ENCODE assay signal across 20 mouse cellular contexts in the genomic region with DNA sequence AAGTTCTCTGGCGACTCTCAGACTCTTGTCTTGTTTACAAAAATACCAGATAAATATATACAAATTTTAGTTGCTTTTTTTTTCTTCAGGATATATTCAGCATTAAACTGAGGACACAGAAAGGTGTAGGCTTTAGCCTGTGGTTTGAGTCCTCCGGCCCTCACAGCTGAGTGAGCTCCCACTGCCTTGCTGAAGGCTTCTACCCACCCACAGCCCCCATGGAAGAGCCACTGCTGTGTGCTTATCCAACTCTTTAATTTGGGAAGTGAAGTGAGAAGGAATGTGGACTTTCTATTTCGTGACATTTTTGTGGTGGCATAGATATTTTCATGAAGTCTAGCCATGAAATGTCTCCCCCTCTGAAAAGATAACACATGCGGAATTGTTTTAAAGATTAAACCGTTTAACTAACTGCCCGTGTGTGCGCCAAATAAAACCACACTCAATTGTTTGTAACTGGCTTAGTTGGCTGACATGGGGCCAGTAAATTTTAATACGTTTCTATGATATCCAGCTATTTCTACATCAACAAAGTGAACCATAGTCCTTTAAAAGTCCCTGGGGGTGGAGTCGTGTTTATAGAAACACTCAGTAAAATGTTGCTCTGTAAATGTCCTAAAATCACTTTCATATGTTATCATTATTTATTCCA.
DNase-seq lines count a peak whose midpoint lies in the region; ATAC-seq and TF ChIP-seq lines count a peak whose summit lies in the region.
"Had no signal": no experiment of that assay in that cellular context is flagged by ENCODE, and none has a peak within 500 bp of the region (broad histone marks: within the 10 kb centered on the region; RNA-seq: fewer than 3 reads in every experiment).

No protein-coding gene starts in this region.

- no peak overlapping the region for H3K4me3 ChIP-seq in heart, embryonic 11.5 days (ENCODE audit: low read depth, low read length)
- H3K4me3 ChIP-seq in lung, embryonic 15.5 days: no peak overlapping the region
- no peak overlapping the region for H3K4me3 ChIP-seq in embryonic fibroblast, embryonic 13.5 days (ENCODE audit: insufficient read depth, low read length)
- H3K4me3 ChIP-seq in stomach, embryonic 16.5 days (replicated peaks; ENCODE audit: low read length): no peak overlapping the region
- H3K4me3 ChIP-seq in forebrain, embryonic 14.5 days (ENCODE audit: low read depth, low read length): no peak overlapping the region
- no peak overlapping the region for H3K4me3 ChIP-seq in cerebellum, adult 2 months (replicated peaks; ENCODE audit: insufficient read depth, low read depth, low read length)
- H3K4me3 ChIP-seq: erythroblast, embryonic 14.5 days; hindbrain, embryonic 13.5 days; neural tube, embryonic 12.5 days had no signal

- 73% methylated on average over 9 of the region's 9 CpGs for whole genome bisulfite sequencing in heart, embryonic 11.5 days (ENCODE audit: insufficient replicate concordance)
- WGBS in lung, embryonic 15.5 days: 43% methylated on average over 9 of the region's 9 CpGs
- WGBS in stomach, embryonic 16.5 days: 60% methylated on average over 9 of the region's 9 CpGs
- WGBS in forebrain, embryonic 14.5 days: 85% methylated on average over 9 of the region's 9 CpGs
- WGBS in cerebellum, adult 2 months: 67% methylated on average over 9 of the region's 9 CpGs

- DNase-seq in heart, adult 11 months: peak; percentile 50
- DNase-seq in lung, postnatal 14 days: no peak
- no peak for DNase-seq in forebrain, embryonic 14.5 days (ENCODE audit: low spot score)
- no peak for DNase-seq in cerebellum, adult 2 months
- DNase-seq: adrenal gland, postnatal 25 days; cerebellum, adult 9-10 months; forebrain, postnatal 0 days; kidney, postnatal 25 days; lung, adult 2 months; thymus, postnatal 4 days had no signal

- TF ChIP-seq CTCF in embryonic fibroblast, embryonic 13.5 days (IDR thresholded peaks at IDR 0.05; ENCODE audit: borderline replicate concordance, insufficient read depth, low read length): no peak
- no peak for TF ChIP-seq CTCF in cerebellum, adult 2 months (IDR thresholded peaks at IDR 0.05; ENCODE audit: borderline replicate concordance, insufficient read depth, low read depth, low read length)

- ATAC-seq in heart, embryonic 11.5 days (replicated peaks; ENCODE audit: insufficient number of reproducible peaks, low FRiP score, low TSS enrichment): no peak
- no peak for ATAC-seq in lung, embryonic 15.5 days (ENCODE audit: borderline replicate concordance, extremely low read depth, low FRiP score, low TSS enrichment)
- no peak for ATAC-seq in stomach, embryonic 16.5 days (ENCODE audit: insufficient read depth, low FRiP score)
- ATAC-seq in forebrain, embryonic 14.5 days: no peak
- ATAC-seq: activated CD4-positive, CD25-positive, alpha-beta regulatory T cell, adult 4 months; forebrain, postnatal 0 days; intestine, postnatal 0 days had no signal

- TF ChIP-seq POLR2A in embryonic fibroblast, embryonic 13.5 days (IDR thresholded peaks at IDR 0.05; ENCODE audit: low read depth, low read length): no peak
- TF ChIP-seq POLR2A in cerebellum, adult 2 months (IDR thresholded peaks at IDR 0.05; ENCODE audit: borderline replicate concordance, insufficient read depth, low read length): no peak

- no peaks in the 10 kb centered on the region for H3K4me1 ChIP-seq in heart, embryonic 11.5 days (ENCODE audit: control insufficient read depth, insufficient read depth, low read length)
- peaks cover 18% of the 10 kb centered on the region for H3K4me1 ChIP-seq in lung, embryonic 15.5 days
- peaks cover 5% of the 10 kb centered on the region; the same call in 1 of the 2 replicates for H3K4me1 ChIP-seq in embryonic fibroblast, embryonic 13.5 days (ENCODE audit: control insufficient read depth, insufficient read depth, low read length)
- H3K4me1 ChIP-seq in stomach, embryonic 16.5 days (ENCODE audit: control insufficient read depth, insufficient read depth, low read length): peaks cover 16% of the 10 kb centered on the region
- no peaks in the 10 kb centered on the region for H3K4me1 ChIP-seq in forebrain, embryonic 14.5 days (ENCODE audit: control insufficient read depth, insufficient read depth, low read length)
- no peaks in the 10 kb centered on the region for H3K4me1 ChIP-seq in cerebellum, adult 2 months (ENCODE audit: control insufficient read depth, insufficient read depth, low read length)
- H3K4me1 ChIP-seq: neural tube, embryonic 12.5 days had no signal

- no peaks in the 10 kb centered on the region for H3K36me3 ChIP-seq in heart, embryonic 11.5 days (ENCODE audit: control insufficient read depth, insufficient read depth, low read length)
- H3K36me3 ChIP-seq in lung, embryonic 15.5 days: no peaks in the 10 kb centered on the region
- no peaks in the 10 kb centered on the region for H3K36me3 ChIP-seq in stomach, embryonic 16.5 days (ENCODE audit: control insufficient read depth, insufficient read depth, low read length)
- no peaks in the 10 kb centered on the region for H3K36me3 ChIP-seq in forebrain, embryonic 14.5 days (ENCODE audit: control insufficient read depth, insufficient read depth, low read length)
- H3K36me3 ChIP-seq: hindbrain, embryonic 13.5 days; neural tube, embryonic 12.5 days had no signal

- no peak overlapping the region for H3K9ac ChIP-seq in heart, embryonic 11.5 days (ENCODE audit: low read depth, low read length)
- H3K9ac ChIP-seq in lung, embryonic 15.5 days: no peak overlapping the region
- no peak overlapping the region for H3K9ac ChIP-seq in stomach, embryonic 16.5 days (ENCODE audit: low read length)
- H3K9ac ChIP-seq in forebrain, embryonic 14.5 days (ENCODE audit: low read length): no peak overlapping the region
- H3K9ac ChIP-seq: forebrain, postnatal 0 days; hindbrain, embryonic 13.5 days; neural tube, embryonic 12.5 days had no signal

- H3K4me2 ChIP-seq in heart, embryonic 11.5 days: no peak overlapping the region
- H3K4me2 ChIP-seq in lung, embryonic 15.5 days: peak overlapping the region; percentile 2; the same call in 1 of the 2 replicates
- H3K4me2 ChIP-seq in stomach, embryonic 16.5 days (ENCODE audit: low read depth, low read length): no peak overlapping the region
- H3K4me2 ChIP-seq in forebrain, embryonic 14.5 days (ENCODE audit: low read length): no peak overlapping the region
- H3K4me2 ChIP-seq: hindbrain, embryonic 13.5 days; neural tube, embryonic 12.5 days had no signal

- H3K9me3 ChIP-seq in heart, embryonic 11.5 days (replicated peaks; ENCODE audit: control insufficient read depth, low read length): no peaks in the 10 kb centered on the region
- H3K9me3 ChIP-seq in lung, embryonic 15.5 days: no peaks in the 10 kb centered on the region
- H3K9me3 ChIP-seq in stomach, embryonic 16.5 days (replicated peaks; ENCODE audit: control insufficient read depth, low read length): no peaks in the 10 kb centered on the region
- H3K9me3 ChIP-seq in forebrain, embryonic 14.5 days (replicated peaks; ENCODE audit: control insufficient read depth, low read length): no peaks in the 10 kb centered on the region
- H3K9me3 ChIP-seq: hindbrain, embryonic 13.5 days; neural tube, embryonic 12.5 days had no signal

- H3K27me3 ChIP-seq in heart, embryonic 11.5 days (ENCODE audit: control insufficient read depth, insufficient read depth, low read length): no peaks in the 10 kb centered on the region
- no peaks in the 10 kb centered on the region for H3K27me3 ChIP-seq in lung, embryonic 15.5 days
- no peaks in the 10 kb centered on the region for H3K27me3 ChIP-seq in stomach, embryonic 16.5 days (ENCODE audit: control insufficient read depth, insufficient read depth, low read length)
- no peaks in the 10 kb centered on the region for H3K27me3 ChIP-seq in forebrain, embryonic 14.5 days (replicated peaks; ENCODE audit: control insufficient read depth, insufficient read depth, low read length)
- no peaks in the 10 kb centered on the region for H3K27me3 ChIP-seq in cerebellum, adult 2 months (ENCODE audit: control insufficient read depth, insufficient read depth, low read length)
- H3K27me3 ChIP-seq: CH12.LX; hindbrain, embryonic 13.5 days; neural tube, embryonic 12.5 days had no signal

- no peak overlapping the region for H3K27ac ChIP-seq in heart, embryonic 11.5 days (ENCODE audit: low read depth, low read length)
- peak overlapping the region; percentile 67 for H3K27ac ChIP-seq in lung, embryonic 15.5 days
- peak overlapping the region; percentile 82 for H3K27ac ChIP-seq in embryonic fibroblast, embryonic 13.5 days (ENCODE audit: insufficient read depth, low read length)
- H3K27ac ChIP-seq in stomach, embryonic 16.5 days (ENCODE audit: low read length): peak overlapping the region; percentile 65
- no peak overlapping the region for H3K27ac ChIP-seq in forebrain, embryonic 14.5 days (ENCODE audit: low read depth, low read length)
- H3K27ac ChIP-seq in cerebellum, adult 2 months (ENCODE audit: insufficient read depth, low read length): no peak overlapping the region
- H3K27ac ChIP-seq: hindbrain, embryonic 13.5 days; neural tube, embryonic 12.5 days had no signal

Comparison
In these comparisons a context has a peak if more than half of its experiments do, and no peak if none do; other contexts are left out.
1. H3K27ac ChIP-seq: peak in lung, embryonic 15.5 days (single experiment), embryonic fibroblast, embryonic 13.5 days (single experiment) and stomach, embryonic 16.5 days (single experiment); none in heart, embryonic 11.5 days (single experiment), forebrain, embryonic 14.5 days (single experiment) and cerebellum, adult 2 months (single experiment).